ENCODE assay signal across 8 mouse cellular contexts in genomic region chr19:32127180-32127850, GRCm38 (mm10). TPM values are rescaled to one million over a fixed set of nuclear protein-coding genes. Genes with fewer than 3 reads are reported as not detected.
DNase-seq lines count a peak whose midpoint lies in the region; ATAC-seq and TF ChIP-seq lines count a peak whose summit lies in the region.

No protein-coding gene starts in this region.

- no peaks in the 10 kb centered on the region for H3K9me3 ChIP-seq in MEL (replicated peaks; ENCODE audit: insufficient read depth, low read length)

- ATAC-seq in erythroid progenitor cell, adult 5-6 weeks (replicated peaks; ENCODE audit: low FRiP score, poor library complexity, severe bottlenecking) = peak; percentile 57

- TF ChIP-seq POLR2A in MEL (IDR thresholded peaks at IDR 0.05; ENCODE audit: control insufficient read depth in 1 of 2, insufficient read depth in 1 of 2, low read depth in 1 of 2, low read length in 2 of 2, poor library complexity in 1 of 2) = no peak

- no peak overlapping the region for H3K27ac ChIP-seq in MEL (ENCODE audit: control insufficient read depth, low read depth, low read length)

- no peak for TF ChIP-seq EP300 in MEL (IDR thresholded peaks at IDR 0.05; ENCODE audit: low read depth in 1 of 2, low read length in 2 of 2)

- peaks cover 0 to 4% of the 10 kb centered on the region in 2 experiments; a peak in 1 of 4 replicates for H3K4me1 ChIP-seq in MEL (ENCODE audit: control insufficient read depth in 1 of 2, insufficient read depth in 2 of 2, low read length in 2 of 2)

- peak; percentile 51 for TF ChIP-seq RAD21 in MEL (IDR thresholded peaks at IDR 0.05; ENCODE audit: low read depth, low read length)

- no peak overlapping the region for H3K9ac ChIP-seq in MEL (ENCODE audit: control insufficient read depth, low read depth, low read length, poor library complexity, severe bottlenecking)

- H3K79me2 ChIP-seq in MEL (ENCODE audit: control insufficient read depth, insufficient read depth, low read length, poor library complexity) = no peaks in the 10 kb centered on the region

- no peak overlapping the region for H3K4me3 ChIP-seq in MEL (ENCODE audit: control insufficient read depth in 1 of 2, insufficient read depth in 1 of 2, low read depth in 2 of 2, low read length in 2 of 2)

- DNase-seq in kidney, adult 18-20 months = peak; percentile 25
- DNase-seq in kidney, adult 8-10 months = no peak
- DNase-seq in MEL (ENCODE audit: low read depth, low spot score) = peak; percentile 43
- peak; percentile 41 for DNase-seq in lung, postnatal 36 days
- DNase-seq in frontal cortex, postnatal 10 days (ENCODE audit: low spot score in 2 of 2) = no peak
- no peak for DNase-seq in right cerebral cortex, postnatal 4 days
- DNase-seq in frontal cortex, postnatal 25 days (ENCODE audit: low spot score in 2 of 2) = no peak

- TF ChIP-seq CTCF in MEL (IDR thresholded peaks at IDR 0.05 in 2 of 3, conservative IDR thresholded peaks at IDR 0.05 in 1 of 3; ENCODE audit: control insufficient read depth in 1 of 3, insufficient read depth in 1 of 3, low read depth in 2 of 3, low read length in 3 of 3, poor library complexity in 1 of 3, severe bottlenecking in 1 of 3) = peak; percentile 54 to 67 (median 67)

- H3K36me3 ChIP-seq in MEL (ENCODE audit: control insufficient read depth in 1 of 2, insufficient read depth in 2 of 2, low read length in 2 of 2) = peaks cover 3 to 4% of the 10 kb centered on the region in 2 experiments

- no peaks in the 10 kb centered on the region for H3K27me3 ChIP-seq in MEL (ENCODE audit: control insufficient read depth in 1 of 2, insufficient read depth in 2 of 2, low read length in 2 of 2)

TF ChIP-seq in MEL, 35 proteins besides CTCF, POLR2A, EP300 and RAD21:
- no peak for TF ChIP-seq CHD1 (IDR thresholded peaks at IDR 0.05; ENCODE audit: low read depth, low read length)
- no peak for TF ChIP-seq MYB (IDR thresholded peaks at IDR 0.05; ENCODE audit: low read depth, low read length)
- TF ChIP-seq SMC3 (IDR thresholded peaks at IDR 0.05; ENCODE audit: low read depth, low read length) = peak; percentile 65
- TF ChIP-seq HCFC1 (IDR thresholded peaks at IDR 0.05; ENCODE audit: low read depth, low read length) = no peak
- TF ChIP-seq ZC3H11A (IDR thresholded peaks at IDR 0.05; ENCODE audit: low read depth, low read length) = peak; percentile 44
- TF ChIP-seq CHD2 (IDR thresholded peaks at IDR 0.05; ENCODE audit: low read length) = no peak
TF ChIP-seq in MEL: peak in this region for 2.

RNA-seq across cellular contexts. Expression of gene Asah2, which starts 19.3 kb away (rescaled TPM):
- 0.58 and 0.62 TPM in 2 replicates for total RNA-seq in MEL (2012; rRNA removed)
- polyA plus RNA-seq in MEL (2012; ENCODE audit: insufficient read depth in 1 of 2, insufficient read length in 2 of 2, low read depth in 1 of 2, low replicate concordance in 2 of 2, missing spikeins in 1 of 2) = 1 to 10 TPM in 1 of 2 experiments, not detected in 1; 1.3 TPM
- total RNA-seq in erythroid progenitor cell, adult 5-6 weeks (2015; ENCODE audit: low replicate concordance) = 0.72 and 4.2 TPM in 2 replicates
- 0.77 and 4.8 TPM in 2 replicates for total RNA-seq in erythroid progenitor cell, adult 5-6 weeks (2017; ENCODE audit: low replicate concordance)

Comparison
In these comparisons a context has a peak if more than half of its experiments do, and no peak if none do; other contexts are left out.
1. DNase-seq: peak in kidney, adult 18-20 months (single experiment), MEL (single experiment) and lung, postnatal 36 days (single experiment); none in kidney, adult 8-10 months (0 of 2), frontal cortex, postnatal 10 days (0 of 2), right cerebral cortex, postnatal 4 days (single experiment) and frontal cortex, postnatal 25 days (0 of 2).